Mouse (Mus musculus): Measurements from ENCODE around the gene Acan. TPM values are rescaled to one million over a fixed set of nuclear protein-coding genes. Genes with fewer than 3 reads are reported as not detected.

Acan gene
- polyA plus RNA-seq, 1 experiment from 2014 or later = 2.7 TPM

GRCm38 (mm10) chr7:79079212-79079611 lies 25.9 kb downstream of the Acan start:
- Histone ChIP-seq H3K9ac (no peak overlapping the region), H3K4me1 (replicated peaks) (no peaks in the 10 kb centered on the region), H3K27ac (no peak overlapping the region), H3K9me3 (replicated peaks) (no peaks in the 10 kb centered on the region), H3K4me3 (no peak overlapping the region), H3K27me3 (peaks cover 29% of the 10 kb centered on the region; the same call in 1 of the 2 replicates), H3K4me2 (no peak overlapping the region), H3K36me3 (no peaks in the 10 kb centered on the region)
- no peak for ATAC-seq (replicated peaks; ENCODE audit: insufficient number of reproducible peaks, insufficient read depth, low FRiP score, low read depth)
- WGBS = 58% methylated on average over 3 of the region's 3 CpGs

- peak; percentile 58; the same call in 1 of the 2 replicates for ATAC-seq (replicated peaks; ENCODE audit: insufficient number of reproducible peaks, insufficient read depth, low FRiP score, low read depth)
- no peak overlapping the region for H3K4me2 ChIP-seq
- 27% methylated on average over 7 of the region's 7 CpGs for WGBS
- no peaks in the 10 kb centered on the region for H3K36me3 ChIP-seq
- no peaks in the 10 kb centered on the region for H3K9me3 ChIP-seq (replicated peaks)
- H3K4me1 ChIP-seq (replicated peaks) = no peaks in the 10 kb centered on the region
- H3K9ac ChIP-seq = no peak overlapping the region
- no peak overlapping the region for H3K4me3 ChIP-seq
- H3K27ac ChIP-seq = no peak overlapping the region
- H3K27me3 ChIP-seq = peaks cover 29% of the 10 kb centered on the region; the same call in 1 of the 2 replicates
Observed at GRCm38 (mm10) chr7:79080572-79081399, 27.5 kb downstream of the Acan start.

GRCm38 (mm10) chr7:79089111-79089510 lies 35.8 kb downstream of the Acan start:
- Histone ChIP-seq H3K9me3 (replicated peaks) (no peaks in the 10 kb centered on the region), H3K4me2 (no peak overlapping the region), H3K9ac (no peak overlapping the region), H3K27me3 (no peaks in the 10 kb centered on the region), H3K36me3 (no peaks in the 10 kb centered on the region), H3K4me3 (no peak overlapping the region), H3K27ac (no peak overlapping the region), H3K4me1 (replicated peaks) (no peaks in the 10 kb centered on the region)
- no peak for ATAC-seq (replicated peaks; ENCODE audit: insufficient number of reproducible peaks, insufficient read depth, low FRiP score, low read depth)
- 71% methylated on average over 4 of the region's 4 CpGs for WGBS

GRCm38 (mm10) chr7:79096492-79096891 lies 43.2 kb downstream of the Acan start:
- peaks cover 11% of the 10 kb centered on the region for H3K27me3 ChIP-seq
- no peaks in the 10 kb centered on the region for H3K36me3 ChIP-seq
- H3K4me1 ChIP-seq (replicated peaks) = no peaks in the 10 kb centered on the region
- H3K9ac ChIP-seq = no peak overlapping the region
- 70% methylated on average over 5 of the region's 5 CpGs for WGBS
- no peak overlapping the region for H3K4me3 ChIP-seq
- no peaks in the 10 kb centered on the region for H3K9me3 ChIP-seq (replicated peaks)
- no peak for ATAC-seq (replicated peaks; ENCODE audit: insufficient number of reproducible peaks, insufficient read depth, low FRiP score, low read depth)
- no peak overlapping the region for H3K27ac ChIP-seq
- H3K4me2 ChIP-seq = no peak overlapping the region

- WGBS = 41% methylated on average over 4 of the region's 4 CpGs
- no peak for ATAC-seq (replicated peaks; ENCODE audit: insufficient number of reproducible peaks, insufficient read depth, low FRiP score, low read depth)
- H3K9me3 ChIP-seq (replicated peaks) = no peaks in the 10 kb centered on the region
Observed at GRCm38 (mm10) chr7:79113848-79114247, 60.6 kb downstream of the Acan start.

GRCm38 (mm10) chr7:79123465-79123864 lies 70.2 kb downstream of the Acan start:
- H3K4me3 ChIP-seq = no peak overlapping the region
- no peak overlapping the region for H3K27ac ChIP-seq
- no peaks in the 10 kb centered on the region for H3K9me3 ChIP-seq (replicated peaks)
- WGBS = 72% methylated on average over 5 of the region's 5 CpGs
- ATAC-seq (replicated peaks; ENCODE audit: insufficient number of reproducible peaks, insufficient read depth, low FRiP score, low read depth) = no peak
- H3K27me3 ChIP-seq = no peaks in the 10 kb centered on the region
- no peaks in the 10 kb centered on the region for H3K36me3 ChIP-seq
- H3K4me2 ChIP-seq = no peak overlapping the region
- no peak overlapping the region for H3K9ac ChIP-seq
- H3K4me1 ChIP-seq (replicated peaks) = no peaks in the 10 kb centered on the region

More at GRCm38 (mm10) chr7:79113848-79114247, 60.6 kb downstream of the Acan start:
- no peak overlapping the region for H3K4me3 ChIP-seq
- H3K4me1 ChIP-seq (replicated peaks) = no peaks in the 10 kb centered on the region
- no peak overlapping the region for H3K9ac ChIP-seq
- no peak overlapping the region for H3K27ac ChIP-seq
- no peak overlapping the region for H3K4me2 ChIP-seq
- peaks cover 4% of the 10 kb centered on the region; the same call in 1 of the 2 replicates for H3K27me3 ChIP-seq
- no peaks in the 10 kb centered on the region for H3K36me3 ChIP-seq

- Histone ChIP-seq H3K27me3 (peaks cover 10% of the 10 kb centered on the region), H3K4me2 (peak overlapping the region; percentile 68), H3K9me3 (replicated peaks) (no peaks in the 10 kb centered on the region), H3K27ac (no peak overlapping the region), H3K36me3 (peaks cover 11% of the 10 kb centered on the region), H3K4me1 (replicated peaks) (peaks cover 30% of the 10 kb centered on the region), H3K4me3 (peak overlapping the region; percentile 35; the same call in 1 of the 2 replicates), H3K9ac (no peak overlapping the region)
- ATAC-seq (replicated peaks; ENCODE audit: insufficient number of reproducible peaks, insufficient read depth, low FRiP score, low read depth) = no peak
- WGBS = 15% methylated on average over 8 of the region's 8 CpGs
Observed at GRCm38 (mm10) chr7:79129883-79130282, 76.6 kb downstream of the Acan start.

- no peak for ATAC-seq (replicated peaks; ENCODE audit: insufficient number of reproducible peaks, insufficient read depth, low FRiP score, low read depth)
- Histone ChIP-seq H3K9ac (peak overlapping the region; percentile 36; the same call in 1 of the 2 replicates), H3K4me1 (replicated peaks) (peaks cover 30% of the 10 kb centered on the region), H3K27ac (no peak overlapping the region), H3K36me3 (peaks cover 16% of the 10 kb centered on the region), H3K4me2 (peak overlapping the region; percentile 68), H3K4me3 (peak overlapping the region; percentile 35), H3K9me3 (replicated peaks) (no peaks in the 10 kb centered on the region), H3K27me3 (peaks cover 10% of the 10 kb centered on the region)
- WGBS = 16% methylated on average over 13 of the region's 13 CpGs
Observed at GRCm38 (mm10) chr7:79130385-79130784, 77.1 kb downstream of the Acan start.

- H3K36me3 ChIP-seq = peaks cover 21% of the 10 kb centered on the region
- peaks cover 10% of the 10 kb centered on the region for H3K27me3 ChIP-seq
- ATAC-seq (replicated peaks; ENCODE audit: insufficient number of reproducible peaks, insufficient read depth, low FRiP score, low read depth) = no peak
- no peak within 1 kb of the TSS for H3K27ac ChIP-seq
- H3K4me2 ChIP-seq = peak within 1 kb of the TSS; percentile 68
- WGBS = 3% methylated on average over 19 of the region's 19 CpGs
- peaks cover 30% of the 10 kb centered on the region for H3K4me1 ChIP-seq (replicated peaks)
- peak within 1 kb of the TSS; percentile 36; the same call in 1 of the 2 replicates for H3K9ac ChIP-seq
- H3K4me3 ChIP-seq = peak within 1 kb of the TSS; percentile 35
- no peaks in the 10 kb centered on the region for H3K9me3 ChIP-seq (replicated peaks)
Observed at GRCm38 (mm10) chr7:79130843-79131444, 77.7 kb downstream of the Acan start, which contains the start of gene Hapln3. Gene Hapln3 (minus strand): TSS chr7:79131018.

GRCm38 (mm10) chr7:79133391-79133790 lies 80.1 kb downstream of the Acan start:
- peaks cover 30% of the 10 kb centered on the region for H3K4me1 ChIP-seq (replicated peaks)
- no peak overlapping the region for H3K4me2 ChIP-seq
- no peak overlapping the region for H3K9ac ChIP-seq
- H3K4me3 ChIP-seq = no peak overlapping the region
- H3K27me3 ChIP-seq = peaks cover 10% of the 10 kb centered on the region
- H3K36me3 ChIP-seq = peaks cover 39% of the 10 kb centered on the region
- 22% methylated on average over 6 of the region's 6 CpGs for WGBS
- H3K27ac ChIP-seq = no peak overlapping the region
- no peaks in the 10 kb centered on the region for H3K9me3 ChIP-seq (replicated peaks)
- peak; percentile 11; the same call in 1 of the 2 replicates for ATAC-seq (replicated peaks; ENCODE audit: insufficient number of reproducible peaks, insufficient read depth, low FRiP score, low read depth)

- WGBS = 75% methylated on average over 6 of the region's 6 CpGs
- H3K9ac ChIP-seq = no peak overlapping the region
- no peak overlapping the region for H3K4me3 ChIP-seq
- H3K4me1 ChIP-seq (replicated peaks) = no peaks in the 10 kb centered on the region
- H3K27me3 ChIP-seq = no peaks in the 10 kb centered on the region
- peaks cover 62% of the 10 kb centered on the region for H3K36me3 ChIP-seq
- H3K27ac ChIP-seq = no peak overlapping the region
- no peak for ATAC-seq (replicated peaks; ENCODE audit: insufficient number of reproducible peaks, insufficient read depth, low FRiP score, low read depth)
- H3K9me3 ChIP-seq (replicated peaks) = no peaks in the 10 kb centered on the region
- no peak overlapping the region for H3K4me2 ChIP-seq
Observed at GRCm38 (mm10) chr7:79139328-79139824, 86.1 kb downstream of the Acan start.
